Mouse (Mus musculus) gonadal fat pad, adult 2 months (tissue): ENCODE results near the gene Selp. TPM values are rescaled to one million over a fixed set of nuclear protein-coding genes. Genes with fewer than 3 reads are reported as not detected.

Experiments used
- DNase-seq: peaks from one replicate; pipeline ENCODE4 v3.0.0-alpha.2; 2012; ENCODE audit warnings: low read depth
- polyA plus RNA-seq: library from polyadenylated mRNA; depleted of rRNA; stranded (reverse); fragments of >200 nt; gene quantifications from 2 replicates; pipeline ENCODE4 v1.2.3, GENCODE M21; 2012; rRNA removed

The Selp gene
- 4.1 and 7.2 TPM in 2 replicates for polyA plus RNA-seq

GRCm38 (mm10) chr1:164114947-164115493 lies at the start of gene Selp:
Gene Selp, plus strand, starts transcription at chr1:164115264.
- DNase-seq: no peak

GRCm38 (mm10) chr1:164069261-164069660 lies 45.8 kb upstream of the Selp start:
- no peak for DNase-seq

- DNase-seq: no peak
Observed at GRCm38 (mm10) chr1:164070461-164070860, 44.6 kb upstream of the Selp start.

GRCm38 (mm10) chr1:164071111-164071510 lies 44.0 kb upstream of the Selp start:
- no peak for DNase-seq

GRCm38 (mm10) chr1:164072001-164072400 lies 43.1 kb upstream of the Selp start:
- no peak for DNase-seq

GRCm38 (mm10) chr1:164073091-164073490 lies 42.0 kb upstream of the Selp start:
- DNase-seq: no peak

GRCm38 (mm10) chr1:164073803-164074202 lies 41.3 kb upstream of the Selp start:
- no peak for DNase-seq

GRCm38 (mm10) chr1:164074606-164075140 lies 40.4 kb upstream of the Selp start:
- no peak for DNase-seq

GRCm38 (mm10) chr1:164075416-164075815 lies 39.6 kb upstream of the Selp start:
- DNase-seq: no peak

GRCm38 (mm10) chr1:164076441-164076840 lies 38.6 kb upstream of the Selp start:
- no peak for DNase-seq

GRCm38 (mm10) chr1:164077031-164077430 lies 38.0 kb upstream of the Selp start:
- DNase-seq: no peak

- no peak for DNase-seq
Observed at GRCm38 (mm10) chr1:164078323-164078741, 36.7 kb upstream of the Selp start.

GRCm38 (mm10) chr1:164079091-164079490 lies 36.0 kb upstream of the Selp start:
- no peak for DNase-seq

- DNase-seq: no peak
Observed at GRCm38 (mm10) chr1:164083046-164083445, 32.0 kb upstream of the Selp start.

GRCm38 (mm10) chr1:164086797-164087196 lies 28.3 kb upstream of the Selp start:
- DNase-seq: no peak

- DNase-seq: no peak
Observed at GRCm38 (mm10) chr1:164087872-164088271, 27.2 kb upstream of the Selp start.

- no peak for DNase-seq
Observed at GRCm38 (mm10) chr1:164096780-164097179, 18.3 kb upstream of the Selp start.

GRCm38 (mm10) chr1:164097911-164098310 lies 17.2 kb upstream of the Selp start:
- no peak for DNase-seq

GRCm38 (mm10) chr1:164098372-164098771 lies 16.7 kb upstream of the Selp start:
- no peak for DNase-seq

- no peak for DNase-seq
Observed at GRCm38 (mm10) chr1:164109763-164110162, 5.3 kb upstream of the Selp start.

- DNase-seq: no peak
Observed at GRCm38 (mm10) chr1:164110591-164111329, 4.3 kb upstream of the Selp start.

- DNase-seq: no peak
Observed at GRCm38 (mm10) chr1:164114280-164114679, 784 bp upstream of the Selp start.

GRCm38 (mm10) chr1:164115647-164116046 lies 583 bp downstream of the Selp start:
- DNase-seq: no peak
